Mouse (Mus musculus) CD4-positive, CD25-positive, alpha-beta regulatory T cell, adult 2 months (primary cell): Measurements from ENCODE around the gene Dpm1.
A peak's percentile ranks its signal among the peaks of the same experiment; 100 is the strongest.

Experiments used
- DNase-seq: peaks from one replicate; pipeline ENCODE4 v3.0.0-alpha.2; 2012; ENCODE audit warnings: low read depth, low spot score

Dpm1 gene

GRCm38 (mm10) chr2:168166750-168167460 lies 63.5 kb downstream of the Dpm1 start:
- DNase-seq: no peak

GRCm38 (mm10) chr2:168161978-168162377 lies 68.4 kb downstream of the Dpm1 start:
- peak; percentile 31 for DNase-seq

GRCm38 (mm10) chr2:168161514-168161971 lies 68.8 kb downstream of the Dpm1 start:
- DNase-seq: no peak

GRCm38 (mm10) chr2:168160370-168160930 lies 69.9 kb downstream of the Dpm1 start:
- DNase-seq: no peak
